Mouse (Mus musculus) ES-Bruce4 (cell line): ENCODE measurements at regions not wholly inside any gene's neighbourhood (a gene's known extent, or its start where the extent isn't known, plus 50 kb on each side); places are given as distances from the start of the nearest gene placed in this dataset.

Experiments
- CTCF ChIP-seq: IDR thresholded peaks from one replicate; pipeline ENCODE4 v1.8.1; 2011; ENCODE audit warnings: low read depth, low read length
- EP300 ChIP-seq: IDR thresholded peaks from 2 replicates; pipeline ENCODE4 v1.6.1; 2011; ENCODE audit warnings: low read depth, low read length; ENCODE audit not compliant: insufficient read depth
- POLR2A ChIP-seq: IDR thresholded peaks from one replicate; pipeline ENCODE4 v1.8.1; 2011; ENCODE audit warnings: low read length; ENCODE audit not compliant: insufficient read depth

- no peak for TF ChIP-seq POLR2A
- TF ChIP-seq CTCF = no peak
- TF ChIP-seq EP300 = no peak
These were observed 86.8 kb upstream of the Gm47985 start for GRCm38 (mm10) chr1:151095344-151096050.
